Mouse (Mus musculus): ENCODE results near the gene Lpp.

Lpp gene

GRCm38 (mm10) chr16:24400776-24401175 lies 7.5 kb downstream of the Lpp start:
- no peak for DNase-seq (ENCODE audit: low read depth)

DNA sequence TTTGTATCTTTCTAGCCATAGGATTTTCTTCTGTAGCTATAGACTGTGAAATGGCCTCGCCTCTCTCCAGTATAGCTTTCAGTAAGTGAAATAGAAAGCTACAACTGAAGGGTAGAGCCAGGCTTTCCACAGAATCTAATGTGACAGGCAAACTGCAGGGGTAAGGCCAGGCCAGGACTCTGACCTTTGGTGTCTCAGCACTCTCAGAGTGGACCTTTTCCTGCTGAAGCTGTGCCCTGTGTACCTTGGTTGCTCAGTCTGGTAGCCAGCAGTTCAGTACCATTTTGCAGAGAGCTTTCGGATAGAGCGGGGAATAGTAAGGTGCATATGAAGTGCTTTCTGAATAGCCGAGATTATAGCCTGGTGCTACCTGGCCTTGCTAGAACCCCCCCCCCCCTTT lies 9.5 kb downstream of the Lpp start:
- no peak for DNase-seq (ENCODE audit: low read depth)

DNA sequence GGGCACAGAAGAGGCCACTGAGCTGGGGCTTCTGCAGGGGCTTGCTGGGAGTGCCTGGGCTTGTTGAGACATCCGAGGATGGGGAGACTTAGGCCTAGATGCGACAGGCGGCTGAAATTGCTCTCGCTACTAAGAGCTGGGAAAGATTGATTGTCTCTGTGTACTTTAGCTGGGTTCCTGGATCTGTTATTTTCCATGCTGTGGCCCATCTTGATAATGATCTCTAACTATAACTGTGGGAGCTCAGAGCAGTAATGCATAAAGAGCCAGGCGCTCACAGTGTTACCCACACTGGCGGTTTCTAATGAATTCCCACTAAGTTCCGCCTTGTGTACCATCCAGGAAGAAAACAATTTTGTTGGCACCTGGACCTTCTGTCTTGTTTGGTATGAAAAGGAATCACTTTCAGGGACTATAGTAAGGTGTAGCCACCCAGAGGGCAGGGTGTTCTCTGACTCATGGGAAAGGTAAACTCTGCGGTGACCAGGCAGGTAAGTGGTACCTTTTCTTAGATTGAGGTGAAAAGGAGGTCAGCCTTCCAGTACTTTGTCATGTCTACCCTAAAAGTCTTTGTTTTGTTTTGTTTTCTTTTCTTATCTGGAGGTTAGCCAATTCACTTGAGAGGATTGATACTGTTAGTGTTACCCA lies 10.6 kb downstream of the Lpp start:
- DNase-seq (ENCODE audit: low read depth): no peak

DNA sequence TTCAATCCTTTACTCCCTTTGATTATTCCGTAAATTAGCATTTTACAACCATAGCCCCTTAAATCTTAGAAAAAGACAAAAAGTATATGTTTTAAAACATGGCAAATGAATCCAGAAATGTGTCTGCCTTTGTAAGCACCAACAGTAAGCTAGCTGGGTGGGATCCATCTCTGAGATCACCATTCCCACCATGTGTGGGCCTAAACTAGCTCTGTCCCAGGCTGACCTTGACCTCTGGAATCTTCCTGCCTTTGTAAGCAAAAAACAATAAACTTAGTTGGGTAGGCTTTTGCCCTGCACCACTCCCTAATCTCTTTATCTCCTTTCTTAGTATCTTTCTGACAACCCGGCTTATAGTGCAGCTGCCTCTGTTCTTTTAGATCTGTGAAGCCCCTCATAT lies 13.2 kb downstream of the Lpp start:
- DNase-seq (ENCODE audit: low read depth): no peak

- no peak for DNase-seq (ENCODE audit: low read depth)
These were observed 18.0 kb downstream of the Lpp start for GRCm38 (mm10) chr16:24411281-24411680.

DNA sequence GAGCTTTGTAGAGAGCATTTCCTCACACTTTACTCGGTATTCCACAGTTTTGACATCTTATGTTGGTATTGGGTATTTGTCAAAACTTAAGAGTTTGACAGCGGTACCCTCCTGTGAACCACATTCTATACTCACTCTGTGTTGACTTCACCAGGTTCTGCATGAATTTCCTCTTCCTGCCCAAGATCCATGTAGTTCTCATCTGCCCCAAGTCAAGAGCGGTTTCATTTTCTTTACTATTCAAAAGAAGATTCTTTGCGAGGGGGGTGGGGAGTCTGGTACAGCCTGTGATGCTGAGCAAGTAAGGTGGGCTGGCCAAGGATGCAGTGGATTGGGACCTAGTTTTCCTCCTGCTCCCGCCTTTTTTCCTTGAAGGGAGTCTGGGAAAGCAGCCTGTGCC lies 18.9 kb downstream of the Lpp start:
- no peak for DNase-seq (ENCODE audit: low read depth)

- no peak for DNase-seq (ENCODE audit: low read depth)
These were observed 19.8 kb downstream of the Lpp start for GRCm38 (mm10) chr16:24413059-24413458.

- no peak for DNase-seq (ENCODE audit: low read depth)
These were observed 24.7 kb downstream of the Lpp start for GRCm38 (mm10) chr16:24418022-24418421.

- DNase-seq (ENCODE audit: low read depth): no peak
These were observed 27.4 kb downstream of the Lpp start for GRCm38 (mm10) chr16:24420603-24421120.

- DNase-seq (ENCODE audit: low read depth): no peak
These were observed 28.5 kb downstream of the Lpp start for GRCm38 (mm10) chr16:24421687-24422418.

DNA sequence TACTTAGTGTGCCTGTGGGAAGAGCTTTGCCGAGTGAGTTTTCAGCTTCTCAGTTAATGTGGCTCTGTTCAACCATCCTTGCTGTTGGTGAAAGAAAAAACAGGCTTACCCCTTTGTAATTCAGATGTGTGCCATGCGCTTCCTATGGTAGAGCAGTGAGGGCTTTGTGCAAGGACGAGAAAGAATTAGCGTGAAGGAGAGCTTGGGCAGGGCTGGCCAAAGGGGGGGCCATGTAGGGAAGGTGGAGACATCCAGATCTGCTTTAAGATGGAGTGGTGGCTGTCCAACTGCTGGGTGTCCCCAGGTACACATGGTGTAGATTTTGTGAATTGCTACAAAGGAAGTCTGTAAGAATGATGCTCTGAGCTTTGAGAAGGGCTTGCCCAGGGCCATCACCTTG lies 29.9 kb downstream of the Lpp start:
- no peak for DNase-seq (ENCODE audit: low read depth)

- no peak for DNase-seq (ENCODE audit: low read depth)
These were observed 30.4 kb downstream of the Lpp start for GRCm38 (mm10) chr16:24423751-24424150.

DNA sequence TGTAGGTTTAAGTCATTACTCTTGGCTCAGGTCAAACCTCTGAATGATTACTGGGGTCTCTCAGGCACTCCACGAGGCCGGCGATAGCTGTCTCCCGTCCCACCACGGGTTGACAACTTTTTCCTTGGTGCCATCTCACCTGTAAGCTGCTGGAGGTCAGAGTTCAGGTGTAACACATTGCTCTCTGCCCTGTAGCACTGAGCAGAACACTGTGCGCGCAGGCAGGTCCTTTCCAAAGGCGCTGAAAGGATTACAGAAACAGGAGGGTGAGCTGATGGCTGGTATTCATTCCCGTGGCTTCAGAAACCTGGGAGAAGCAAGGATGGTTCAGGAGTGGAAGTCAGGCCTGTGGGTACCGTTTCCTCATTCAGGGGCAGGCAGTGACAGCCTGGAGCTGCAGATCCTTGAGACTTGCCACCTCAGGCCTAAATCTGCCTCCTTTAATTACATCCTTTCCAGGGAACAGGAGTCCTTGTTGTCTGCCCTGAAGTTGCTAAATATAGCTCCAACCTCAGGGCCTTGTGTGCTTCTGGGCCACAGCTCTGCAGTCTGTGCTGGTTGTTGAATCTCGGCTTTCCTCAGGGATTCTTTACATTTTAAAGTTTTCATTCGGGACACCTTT lies 31.2 kb downstream of the Lpp start:
- DNase-seq (ENCODE audit: low read depth): no peak

DNA sequence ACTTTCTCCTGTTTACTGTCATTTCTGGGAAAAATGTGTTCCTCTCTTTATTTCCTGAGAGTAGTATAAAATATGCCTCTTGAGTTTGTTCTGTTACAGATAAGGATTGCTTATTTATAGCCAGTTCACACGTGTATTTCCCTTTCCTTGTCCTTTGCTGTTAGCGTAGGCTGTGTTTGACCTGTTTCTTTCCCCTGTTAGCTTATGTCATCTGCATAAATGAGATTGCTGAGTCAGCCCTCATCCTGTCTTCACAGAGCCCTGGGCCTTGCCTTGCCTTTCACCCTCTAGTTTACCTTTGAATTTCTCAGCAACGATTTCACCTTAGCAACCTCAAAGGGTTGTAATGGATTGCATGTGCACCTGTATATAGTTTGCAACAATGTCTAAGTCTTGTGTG lies 32.5 kb downstream of the Lpp start:
- no peak for DNase-seq (ENCODE audit: low read depth)

DNA sequence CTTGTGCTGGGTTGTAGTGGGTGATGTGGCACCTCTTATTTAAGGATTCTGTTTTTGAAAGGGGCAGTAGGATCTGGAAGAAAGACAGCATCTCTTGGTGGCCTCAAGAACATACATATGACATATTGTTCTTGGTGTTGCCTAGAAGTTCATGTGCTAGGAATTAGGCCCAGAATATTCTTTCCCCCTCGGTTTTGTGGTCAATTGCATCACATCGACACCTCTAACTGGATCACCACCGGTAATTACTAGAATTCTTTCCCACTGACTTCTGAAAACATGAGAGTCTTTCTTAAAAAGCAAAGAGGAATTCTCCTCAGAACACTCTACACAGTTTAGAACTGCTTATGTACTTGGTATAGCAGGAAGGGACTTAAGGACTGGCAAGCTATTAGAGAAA lies 34.3 kb downstream of the Lpp start:
- no peak for DNase-seq (ENCODE audit: low read depth)

DNA sequence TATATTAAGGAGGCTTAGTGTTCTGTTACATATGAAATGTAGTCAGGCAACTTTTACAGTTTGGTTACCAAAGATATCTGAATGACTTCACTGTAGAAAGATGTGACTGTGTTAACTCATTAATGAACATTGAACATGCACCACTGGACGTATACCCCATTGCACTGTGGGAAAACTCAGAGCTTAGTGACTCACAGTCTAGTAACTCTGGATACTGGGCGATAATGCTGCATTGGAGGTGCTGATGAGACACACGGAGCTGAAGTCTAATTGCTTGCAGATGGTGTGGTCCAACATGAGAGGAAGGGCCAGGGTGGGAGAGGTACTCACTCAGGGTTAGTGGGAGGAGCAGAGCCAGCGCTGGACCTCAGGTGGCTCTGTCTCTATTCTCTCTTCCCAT lies 34.7 kb downstream of the Lpp start:
- DNase-seq (ENCODE audit: low read depth): no peak

GRCm38 (mm10) chr16:24428742-24429141 lies 35.4 kb downstream of the Lpp start:
- no peak for DNase-seq (ENCODE audit: low read depth)

GRCm38 (mm10) chr16:24429691-24430090 lies 36.4 kb downstream of the Lpp start:
- no peak for DNase-seq (ENCODE audit: low read depth)

GRCm38 (mm10) chr16:24431808-24432207 lies 38.5 kb downstream of the Lpp start:
- DNase-seq (ENCODE audit: low read depth): no peak

DNA sequence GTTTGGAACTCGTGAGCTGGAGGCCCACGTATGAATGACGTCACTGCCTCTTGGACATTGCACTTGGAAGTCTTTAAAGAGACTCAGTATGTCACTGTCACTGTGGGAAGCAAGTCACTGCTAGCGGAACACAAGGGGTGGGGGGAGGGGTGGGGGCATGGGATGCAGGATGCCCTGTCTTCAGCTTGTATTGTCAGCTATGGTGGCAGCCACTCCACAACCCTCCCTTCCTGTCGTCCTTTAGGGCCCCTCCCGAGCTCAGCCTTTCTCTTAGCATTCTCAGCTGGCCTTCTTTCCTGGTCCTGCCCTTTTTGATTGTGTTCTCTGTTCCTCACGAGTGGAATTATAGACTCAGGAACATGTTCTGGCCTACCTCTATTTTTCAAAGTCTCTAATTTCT lies 40.3 kb downstream of the Lpp start:
- DNase-seq (ENCODE audit: low read depth): no peak

DNA sequence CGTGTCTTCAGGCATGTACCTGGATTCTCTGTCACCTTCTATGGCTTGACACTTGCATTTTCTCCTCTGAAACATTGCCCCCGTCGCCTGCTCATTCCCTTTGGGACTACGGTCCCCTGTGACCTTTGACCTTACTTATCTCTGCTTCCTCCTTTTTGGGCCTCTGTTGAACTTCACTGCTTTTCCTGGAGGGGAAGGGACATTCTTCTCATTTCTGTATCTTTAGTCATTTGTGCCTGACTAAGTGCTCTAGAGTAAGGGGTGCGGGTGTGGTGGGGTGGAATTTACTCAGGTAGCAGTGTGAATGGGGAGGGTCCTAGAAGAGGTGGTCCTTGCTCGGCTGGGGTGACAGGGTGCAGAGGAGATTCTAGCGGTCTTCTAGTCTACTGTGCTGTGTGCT lies 40.7 kb downstream of the Lpp start:
- DNase-seq (ENCODE audit: low read depth): no peak

GRCm38 (mm10) chr16:24434531-24435114 lies 41.3 kb downstream of the Lpp start:
- DNase-seq (ENCODE audit: low read depth): no peak

- no peak for DNase-seq (ENCODE audit: low read depth)
These were observed 41.8 kb downstream of the Lpp start for GRCm38 (mm10) chr16:24435115-24435553.
